ENCODE assay signal across 12 mouse cellular contexts in the genomic region with DNA sequence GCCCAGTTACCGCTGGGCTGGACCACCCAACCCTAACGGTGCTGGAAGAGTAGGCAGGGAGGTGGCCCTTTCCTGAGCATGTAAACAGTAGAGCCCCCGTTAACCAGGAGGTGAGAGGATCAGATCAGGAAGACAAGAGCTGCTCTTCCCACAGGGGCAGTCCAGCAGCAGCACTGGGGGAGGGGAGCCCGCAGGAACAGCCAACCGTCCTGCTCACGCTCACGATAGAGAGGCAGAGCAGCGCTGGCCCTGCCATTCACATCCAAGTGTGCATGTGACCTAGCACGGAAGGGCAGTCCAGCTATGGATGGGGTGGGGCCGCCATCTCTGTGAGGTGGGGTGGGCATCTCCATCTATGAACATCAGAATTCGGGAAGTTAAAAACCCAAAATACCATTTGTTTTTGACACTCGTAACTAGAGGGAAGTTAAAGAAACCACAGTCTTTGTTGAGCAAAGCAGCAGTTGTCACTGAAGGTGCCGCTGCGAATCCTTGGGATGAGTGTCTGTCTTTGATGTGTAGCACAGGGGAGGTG. TPM values are rescaled to one million over a fixed set of nuclear protein-coding genes. Genes with fewer than 3 reads are reported as not detected.
DNase-seq lines count a peak whose midpoint lies in the region; ATAC-seq and TF ChIP-seq lines count a peak whose summit lies in the region.
"Had no signal": no experiment of that assay in that cellular context is flagged by ENCODE, and none has a peak within 500 bp of the region (broad histone marks: within the 10 kb centered on the region; RNA-seq: fewer than 3 reads in every experiment).

No protein-coding gene starts in this region.

- no peak for TF ChIP-seq CTCF in E14TG2a.4 (conservative IDR thresholded peaks at IDR 0.05; ENCODE audit: low read length)

- 43% methylated on average over 14 of the region's 14 CpGs for WGBS in liver, embryonic 11.5 days

- H3K9ac ChIP-seq in liver, embryonic 11.5 days (ENCODE audit: low read depth, low read length): no peak overlapping the region

- peak; percentile 24 for DNase-seq in gastrocnemius, adult 18-20 months (ENCODE audit: low spot score)
- DNase-seq in gastrocnemius, postnatal 4 days (ENCODE audit: low spot score in 2 of 2): no peak
- no peak for DNase-seq in liver, embryonic 11.5 days (ENCODE audit: low spot score)
- peak; percentile 54 for DNase-seq in skeletal muscle tissue, adult 2 months (ENCODE audit: low read depth, low spot score)
- no peak for DNase-seq in right cerebral cortex, postnatal 36 days (ENCODE audit: low spot score in 2 of 2)
- no peak for DNase-seq in left cerebral cortex, adult 11 months (ENCODE audit: low spot score)
- DNase-seq in layer of hippocampus, postnatal 36 days: no peak
- DNase-seq: cerebellum, adult 8-10 months had no signal

- H3K27me3 ChIP-seq in E14TG2a.4 (ENCODE audit: insufficient read depth, low read length): no peaks in the 10 kb centered on the region
- no peaks in the 10 kb centered on the region for H3K27me3 ChIP-seq in liver, embryonic 11.5 days (replicated peaks; ENCODE audit: control insufficient read depth, insufficient read depth, low read length)
- H3K27me3 ChIP-seq: CH12.LX had no signal

- H3K36me3 ChIP-seq in E14TG2a.4 (ENCODE audit: insufficient read depth, low read length): peaks cover 51% of the 10 kb centered on the region
- H3K36me3 ChIP-seq in liver, embryonic 11.5 days (ENCODE audit: control insufficient read depth, insufficient read depth, low read length): peaks cover 3% of the 10 kb centered on the region; the same call in 1 of the 2 replicates

- H3K9me3 ChIP-seq in E14TG2a.4 (ENCODE audit: low read length): no peaks in the 10 kb centered on the region
- no peaks in the 10 kb centered on the region for H3K9me3 ChIP-seq in liver, embryonic 11.5 days (ENCODE audit: control insufficient read depth, low read length)

- H3K4me3 ChIP-seq in E14TG2a.4 (replicated peaks; ENCODE audit: low read length): peak overlapping the region; percentile 29; the same call in 1 of the 2 replicates
- no peak overlapping the region for H3K4me3 ChIP-seq in liver, embryonic 11.5 days (ENCODE audit: low read depth, low read length)
- H3K4me3 ChIP-seq: myocyte had no signal

- peaks cover 23% of the 10 kb centered on the region for H3K4me1 ChIP-seq in E14TG2a.4 (replicated peaks; ENCODE audit: low read depth, low read length)
- peaks cover 15% of the 10 kb centered on the region for H3K4me1 ChIP-seq in liver, embryonic 11.5 days (replicated peaks; ENCODE audit: control insufficient read depth, insufficient read depth, low read length)

- ATAC-seq in liver, embryonic 11.5 days (replicated peaks; ENCODE audit: low FRiP score): peak; percentile 68

- peak overlapping the region; percentile 21 for H3K4me2 ChIP-seq in liver, embryonic 11.5 days

- no peak overlapping the region for H3K27ac ChIP-seq in liver, embryonic 11.5 days (ENCODE audit: low read depth, low read length)

RNA-seq across cellular contexts. Expression of a gene that starts 21.0 kb away (rescaled TPM):
- total RNA-seq in gastrocnemius, adult 18-20 months (2021): not detected
- total RNA-seq in gastrocnemius, postnatal 4 days (2021): not detected
- not detected in 2 replicates for polyA plus RNA-seq in liver, embryonic 11.5 days (2014; fragmentation: Nextera tagmentation; extraction: Ambion mirVana)
- total RNA-seq in layer of hippocampus, postnatal 36 days (2021): under 1 TPM in 1 of 2 experiments, not detected in 1; 0.40 TPM
- total RNA-seq: CH12.LX had no signal
- polyA plus RNA-seq: gonadal fat pad, adult 2 months; myocyte had no signal

RNA-seq across cellular contexts. Expression of a gene that starts 48.5 kb away (rescaled TPM):
- total RNA-seq in gastrocnemius, adult 18-20 months (2021): under 1 TPM in 1 of 2 experiments, not detected in 1; 0.40 TPM
- total RNA-seq in gastrocnemius, postnatal 4 days (2021): 1 to 10 TPM; 2.2 to 2.3 TPM
- 3.2 and 3.9 TPM in 2 replicates for polyA plus RNA-seq in liver, embryonic 11.5 days (2014; fragmentation: Nextera tagmentation; extraction: Ambion mirVana)
- total RNA-seq in layer of hippocampus, postnatal 36 days (2021): under 1 TPM; 0.77 to 0.81 TPM

Comparison
In these comparisons a context has a peak if more than half of its experiments do, and no peak if none do; other contexts are left out.
1. DNase-seq: peak in gastrocnemius, adult 18-20 months (single experiment) and skeletal muscle tissue, adult 2 months (single experiment); none in gastrocnemius, postnatal 4 days (0 of 2), liver, embryonic 11.5 days (single experiment), right cerebral cortex, postnatal 36 days (0 of 2), left cerebral cortex, adult 11 months (single experiment) and layer of hippocampus, postnatal 36 days (0 of 2).